Mouse (Mus musculus) splenic B cell, adult 2 months (primary cell): ENCODE measurements around the gene Tcf3.

Experiments used
- DNase-seq: peaks from one replicate; pipeline ENCODE4 v3.0.0-alpha.2; 2011; ENCODE audit warnings: low read depth, low spot score
- H3K27me3 ChIP-seq: 2 replicates; pipeline ENCODE4 v1.6.1; 2012; ENCODE audit warnings: mild to moderate bottlenecking, low read length, moderate library complexity, mixed read lengths; ENCODE audit not compliant: control insufficient read depth, poor library complexity, insufficient read depth, severe bottlenecking
- H3K36me3 ChIP-seq: 2 replicates; pipeline ENCODE4 v1.6.1; 2012; ENCODE audit warnings: mild to moderate bottlenecking, low read length, moderate library complexity, mixed read lengths; ENCODE audit not compliant: control insufficient read depth, poor library complexity, insufficient read depth, severe bottlenecking

Gene Tcf3

GRCm38 (mm10) chr10:80445052-80445451, 11.6 kb upstream of the Tcf3 start:
- no peak for DNase-seq
- H3K27me3 ChIP-seq = no peaks in the 10 kb centered on the region
- no peaks in the 10 kb centered on the region for H3K36me3 ChIP-seq

- Histone ChIP-seq H3K36me3 (no peaks in the 10 kb centered on the region), H3K27me3 (no peaks in the 10 kb centered on the region)
- no peak for DNase-seq
Observed at GRCm38 (mm10) chr10:80444339-80445045, 11.0 kb upstream of the Tcf3 start.

GRCm38 (mm10) chr10:80443575-80444278, 10.3 kb upstream of the Tcf3 start:
- H3K36me3 ChIP-seq = no peaks in the 10 kb centered on the region
- no peaks in the 10 kb centered on the region for H3K27me3 ChIP-seq
- DNase-seq = no peak

- DNase-seq = peak; percentile 77
- H3K36me3 ChIP-seq = no peaks in the 10 kb centered on the region
Observed at GRCm38 (mm10) chr10:80442989-80443388, 9.5 kb upstream of the Tcf3 start.

GRCm38 (mm10) chr10:80441598-80441997, 8.2 kb upstream of the Tcf3 start:
- DNase-seq = no peak
- H3K36me3 ChIP-seq = no peaks in the 10 kb centered on the region
- no peaks in the 10 kb centered on the region for H3K27me3 ChIP-seq

More at GRCm38 (mm10) chr10:80442989-80443388, 9.5 kb upstream of the Tcf3 start:
- H3K27me3 ChIP-seq = no peaks in the 10 kb centered on the region

- DNase-seq = no peak
- no peaks in the 10 kb centered on the region for H3K36me3 ChIP-seq
- H3K27me3 ChIP-seq = no peaks in the 10 kb centered on the region
Observed at GRCm38 (mm10) chr10:80440031-80440430, 6.6 kb upstream of the Tcf3 start.

- DNase-seq = no peak
- Histone ChIP-seq H3K27me3 (no peaks in the 10 kb centered on the region), H3K36me3 (no peaks in the 10 kb centered on the region)
Observed at GRCm38 (mm10) chr10:80437973-80438372, 4.5 kb upstream of the Tcf3 start.

- DNase-seq = peak; percentile 36
- H3K27me3 ChIP-seq = no peaks in the 10 kb centered on the region
- H3K36me3 ChIP-seq = no peaks in the 10 kb centered on the region; the same call in 1 of the 2 replicates
Observed at GRCm38 (mm10) chr10:80436276-80436675, 2.8 kb upstream of the Tcf3 start.

GRCm38 (mm10) chr10:80435764-80436163, 2.3 kb upstream of the Tcf3 start:
- DNase-seq = no peak

GRCm38 (mm10) chr10:80434823-80435222, 1.4 kb upstream of the Tcf3 start:
- DNase-seq = no peak
- no peaks in the 10 kb centered on the region; the same call in 1 of the 2 replicates for H3K36me3 ChIP-seq
- no peaks in the 10 kb centered on the region for H3K27me3 ChIP-seq

More at GRCm38 (mm10) chr10:80435764-80436163, 2.3 kb upstream of the Tcf3 start:
- H3K36me3 ChIP-seq = no peaks in the 10 kb centered on the region; the same call in 1 of the 2 replicates
- H3K27me3 ChIP-seq = no peaks in the 10 kb centered on the region

- Histone ChIP-seq H3K36me3 (no peaks in the 10 kb centered on the region; the same call in 1 of the 2 replicates), H3K27me3 (no peaks in the 10 kb centered on the region)
Observed at GRCm38 (mm10) chr10:80434233-80434592, 766 bp upstream of the Tcf3 start.

GRCm38 (mm10) chr10:80432936-80433512, 423 bp downstream of the Tcf3 start:
- no peak for DNase-seq
- Histone ChIP-seq H3K36me3 (no peaks in the 10 kb centered on the region; the same call in none of the 2 replicates), H3K27me3 (no peaks in the 10 kb centered on the region)

More at GRCm38 (mm10) chr10:80434233-80434592, 766 bp upstream of the Tcf3 start:
- no peak for DNase-seq

GRCm38 (mm10) chr10:80432387-80432785, 1.1 kb downstream of the Tcf3 start:
- H3K27me3 ChIP-seq = no peaks in the 10 kb centered on the region
- peaks cover 2% of the 10 kb centered on the region for H3K36me3 ChIP-seq
- no peak for DNase-seq

- Histone ChIP-seq H3K27me3 (no peaks in the 10 kb centered on the region), H3K36me3 (peaks cover 2% of the 10 kb centered on the region)
- DNase-seq = peak; percentile 45
Observed at GRCm38 (mm10) chr10:80431570-80432386, 1.7 kb downstream of the Tcf3 start.
